Mouse (Mus musculus): Measurements from ENCODE around the gene Tmcc3.

- no peak for TF ChIP-seq POLR2A (IDR thresholded peaks at IDR 0.05; ENCODE audit: low read depth, low read length)
- no peak for TF ChIP-seq CTCF (IDR thresholded peaks at IDR 0.05; ENCODE audit: extremely low read depth, insufficient read depth, insufficient read length, insufficient replicate concordance)
Measured at GRCm38 (mm10) chr10:94489509-94489908, 177.8 kb downstream of the Tmcc3 start.
